Mouse (Mus musculus) thymus, adult 18-20 months (tissue): ENCODE data around the gene Bcl10.
"Not testable (repeated sequence)": the region's sequence is repeated elsewhere in the genome, so short reads cannot be mapped to it uniquely, and the experiment has no call there.

Source experiments
- DNase-seq, 2 experiments: peaks; one replicate each; pipeline ENCODE4 v3.0.0; 2022; ENCODE audit warnings: mixed read lengths in 2 of 2

Bcl10 gene

DNA sequence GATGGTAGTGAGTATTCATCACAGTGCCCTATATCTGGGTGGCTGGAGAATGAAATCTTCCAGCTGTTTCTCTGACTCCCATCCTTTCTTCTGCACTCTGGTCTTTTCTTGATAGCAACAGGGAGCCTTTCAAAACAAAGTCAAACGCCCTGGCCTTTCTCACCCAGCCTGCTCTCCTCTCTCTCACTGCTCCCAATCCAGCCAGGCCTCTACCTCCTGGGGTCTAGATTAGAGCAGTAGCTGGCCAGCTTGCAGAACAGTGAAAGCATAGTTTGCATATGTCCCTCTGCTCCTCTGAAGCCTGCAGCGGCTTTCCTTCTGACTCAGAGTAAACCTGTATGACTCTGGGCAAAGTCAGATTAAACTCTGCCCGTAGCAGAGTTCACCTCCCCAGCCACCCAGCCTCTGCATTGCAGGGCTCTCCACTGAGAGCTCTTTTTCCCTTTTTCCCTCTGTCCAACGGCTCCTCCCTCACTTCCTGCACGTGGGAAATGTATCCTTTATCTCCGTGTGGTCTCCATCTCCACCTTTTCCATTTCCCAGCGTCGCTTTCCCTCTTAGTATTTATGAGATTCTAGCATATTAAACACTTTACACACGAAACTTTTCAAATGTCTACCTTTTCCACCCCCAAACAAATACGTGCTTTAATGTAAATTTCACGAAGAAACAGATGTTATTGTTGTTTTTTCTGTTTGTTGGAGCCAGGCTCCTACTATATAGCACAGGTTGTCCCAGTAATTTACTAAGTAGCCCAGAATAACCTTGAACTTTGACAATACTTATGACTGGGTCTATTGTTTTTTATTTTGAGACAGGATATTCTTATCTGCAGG is at the start of gene Bcl10:
Gene Bcl10 (plus strand): TSS at position 786 of the 836 bp plus-strand sequence.
- DNase-seq: no peak

DNA sequence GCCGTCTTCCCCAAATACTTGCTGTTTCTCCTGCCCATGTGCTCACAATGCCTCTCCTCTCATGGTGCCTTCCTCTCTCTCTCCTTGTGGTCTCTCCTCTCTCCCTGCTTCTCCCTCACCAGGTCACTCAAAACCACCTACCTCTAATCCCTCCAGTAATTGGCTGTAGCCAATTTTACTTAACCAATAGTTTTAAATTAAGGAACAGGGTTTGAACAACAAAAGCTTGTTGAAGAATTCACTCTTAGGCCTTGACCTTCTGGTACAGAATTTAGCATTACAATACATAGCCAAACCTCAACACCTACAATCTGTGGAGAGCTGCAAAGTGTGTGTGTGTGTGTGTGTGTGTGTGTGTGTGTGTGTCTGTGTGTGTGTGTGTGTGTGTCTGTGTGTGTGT is 49.3 kb upstream of the Bcl10 start:
- no peak for DNase-seq

DNA sequence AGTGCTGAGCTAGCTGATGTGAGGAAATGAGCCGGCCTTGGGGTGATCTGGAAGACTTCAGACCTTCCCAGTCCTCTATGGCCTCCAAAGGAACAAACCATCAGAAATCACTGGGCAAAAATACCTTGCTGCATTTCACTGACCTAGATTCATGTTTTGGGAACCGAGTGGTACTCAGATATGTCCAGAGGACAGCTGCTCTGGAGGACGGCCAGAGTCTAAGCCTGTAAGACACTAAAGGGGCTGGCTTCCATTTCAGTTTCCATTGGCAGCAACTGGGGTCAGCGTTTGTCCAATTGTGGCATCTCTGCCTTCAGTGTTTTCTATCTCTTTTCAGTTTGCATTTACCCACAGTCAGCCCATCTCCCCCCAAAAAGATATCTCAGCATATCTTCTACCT is 48.5 kb upstream of the Bcl10 start:
- DNase-seq: no peak

DNA sequence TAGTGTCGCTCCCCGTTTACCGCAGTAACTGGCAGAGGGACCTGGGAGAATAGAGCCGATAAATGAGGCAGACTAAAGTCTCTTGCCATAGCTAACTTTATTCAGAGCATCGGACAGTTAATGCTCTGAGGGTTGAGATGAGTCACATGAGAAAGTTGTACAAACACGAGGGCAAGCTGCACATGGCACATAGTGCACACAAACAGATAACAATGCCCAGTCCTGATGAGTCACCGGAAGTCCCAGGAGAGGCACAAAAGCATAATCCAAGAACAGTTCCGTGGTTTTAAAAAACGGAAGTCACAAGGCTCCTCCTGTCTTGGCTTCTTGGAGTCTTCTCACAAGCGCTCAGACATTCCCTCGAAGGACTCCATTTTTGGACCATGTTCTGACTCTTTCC is 46.5 kb upstream of the Bcl10 start:
- no peak for DNase-seq

DNA sequence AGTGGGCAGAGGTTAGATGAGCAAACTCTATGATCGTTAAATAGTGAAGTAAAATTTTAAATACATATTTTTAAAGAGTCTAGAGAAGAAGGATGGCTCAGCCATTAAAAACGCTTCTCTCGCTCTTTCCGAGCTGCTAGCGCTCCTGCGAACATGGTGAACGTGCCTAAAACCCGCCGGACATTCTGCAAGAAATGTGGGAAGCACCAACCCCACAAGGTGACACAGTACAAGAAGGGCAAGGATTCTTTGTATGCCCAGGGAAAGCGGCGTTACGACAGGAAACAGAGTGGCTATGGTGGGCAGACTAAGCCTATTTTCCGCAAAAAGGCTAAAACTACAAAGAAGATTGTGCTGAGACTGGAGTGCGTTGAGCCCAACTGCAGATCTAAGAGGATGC is 43.7 kb upstream of the Bcl10 start:
- DNase-seq: not testable (repeated sequence)

DNA sequence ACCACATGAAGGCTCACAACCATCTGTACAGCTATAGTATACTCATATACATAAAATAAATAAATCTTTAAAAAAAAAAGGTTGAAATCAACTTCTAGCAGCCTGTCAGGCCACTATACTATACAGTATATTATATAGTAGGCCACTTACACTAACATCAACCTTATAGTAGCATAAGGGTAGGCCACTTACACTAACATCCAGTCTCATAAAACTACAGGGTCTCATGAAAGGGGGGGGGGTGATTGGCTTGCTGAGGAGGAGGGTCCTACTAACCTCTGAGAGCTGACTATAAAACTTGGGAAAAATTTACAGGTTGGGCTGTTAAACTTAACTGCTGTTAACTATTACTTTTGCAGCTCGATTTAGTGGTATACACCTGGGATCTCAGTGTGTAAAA is 42.3 kb upstream of the Bcl10 start:
- DNase-seq: no peak

DNA sequence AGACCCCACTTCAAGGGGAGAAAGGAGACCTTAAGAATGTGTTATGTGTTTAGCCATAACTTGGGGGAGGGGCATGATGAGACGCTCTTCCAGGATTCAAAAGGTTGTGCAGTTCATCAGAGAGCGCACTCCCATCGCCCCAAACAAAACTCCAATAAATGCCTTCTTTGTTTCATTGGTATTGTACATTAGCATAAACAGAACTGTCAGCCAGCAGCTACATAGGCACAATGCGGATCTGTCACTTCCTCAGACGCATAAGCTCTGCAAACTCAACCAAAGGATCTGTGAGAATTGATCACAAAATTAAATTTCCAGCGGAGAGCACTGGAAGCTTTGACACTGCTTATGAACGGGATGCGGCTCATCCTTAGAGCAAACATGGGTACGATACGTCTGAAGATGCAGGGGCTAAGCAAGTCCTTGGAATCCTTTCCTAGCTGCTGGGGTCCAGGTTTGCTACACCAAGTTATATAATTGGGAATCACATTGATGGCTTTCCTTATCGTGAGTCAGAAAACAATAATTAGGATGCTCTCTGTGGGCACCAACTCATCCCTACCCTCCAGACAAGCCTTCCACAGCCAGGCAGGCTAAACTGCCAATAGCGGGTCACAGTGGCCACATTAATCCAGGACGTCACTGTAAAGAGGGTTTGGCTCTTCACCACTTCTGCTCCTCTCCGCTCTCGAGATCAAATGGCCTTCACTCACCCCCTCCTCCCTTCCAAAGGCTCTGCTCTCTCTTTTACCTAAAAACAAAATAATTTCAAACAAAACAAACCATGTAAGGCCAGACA is 40.3 kb upstream of the Bcl10 start:
- no peak for DNase-seq

DNA sequence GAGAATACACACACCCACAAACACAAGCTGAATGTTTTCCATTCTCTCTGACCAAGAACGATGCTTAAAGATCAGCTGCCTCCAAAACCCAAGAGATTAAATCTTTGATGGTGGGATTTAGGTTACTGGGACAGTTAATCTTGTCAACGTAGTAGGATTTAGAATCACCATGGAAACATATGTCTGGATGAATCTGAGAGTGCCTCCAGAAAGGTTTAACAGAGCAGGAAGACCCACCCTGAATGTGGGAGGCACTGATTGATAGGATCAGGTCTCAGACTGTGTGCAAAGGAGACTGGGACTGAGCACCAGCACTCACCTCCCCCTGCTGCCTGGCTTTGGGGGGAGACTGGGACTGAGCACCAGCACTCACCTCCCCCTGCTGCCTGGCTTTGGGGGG is 39.4 kb upstream of the Bcl10 start:
- no peak for DNase-seq

DNA sequence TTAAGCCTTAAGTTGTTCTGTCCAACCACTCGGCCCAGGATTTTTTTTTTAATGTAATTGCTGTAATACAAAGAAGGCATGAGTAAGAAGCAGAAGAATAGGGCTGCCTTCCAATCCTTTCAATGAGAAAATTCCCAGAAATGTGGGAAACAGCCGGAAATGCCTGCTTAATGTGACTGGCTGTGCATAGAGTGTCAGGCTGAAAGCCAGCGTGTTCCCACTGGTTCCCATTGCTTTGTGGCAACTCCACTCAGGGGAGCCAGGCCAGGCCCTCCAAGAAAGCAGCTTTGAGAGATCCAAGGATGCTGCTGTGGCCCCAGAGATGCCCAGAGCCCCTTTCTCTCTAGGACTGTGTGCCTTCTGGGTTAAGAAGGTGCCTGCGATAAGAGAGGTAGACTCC is 37.2 kb upstream of the Bcl10 start:
- DNase-seq: no peak

DNA sequence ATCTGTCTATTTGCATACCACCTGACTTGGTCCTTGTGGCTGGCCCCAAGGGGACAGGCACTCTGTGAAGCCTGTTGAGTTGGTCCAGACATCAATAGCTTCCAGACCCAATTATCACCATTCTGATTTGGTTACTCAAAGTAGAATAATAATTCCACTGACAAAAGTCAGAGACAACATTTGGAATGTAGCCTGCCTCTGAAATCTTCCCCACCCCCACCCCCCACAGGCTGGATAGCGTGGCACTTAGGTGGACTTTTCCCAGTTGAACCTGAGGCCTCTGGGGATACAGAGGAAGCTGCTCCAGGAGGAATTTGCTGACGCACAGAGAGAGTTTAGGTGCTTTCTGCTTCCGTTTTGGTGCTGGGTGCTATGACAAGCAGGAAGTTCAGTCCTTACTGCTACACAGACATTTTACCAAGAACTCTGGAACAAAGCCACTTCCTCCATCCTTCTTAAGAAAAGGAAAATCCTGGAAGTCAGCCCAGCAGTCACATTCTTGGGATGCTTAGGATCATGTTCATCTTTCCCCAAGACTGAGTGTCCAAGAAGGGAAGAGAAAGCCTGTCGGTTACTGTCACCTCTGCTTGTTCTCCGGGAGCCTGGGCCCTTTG is 36.6 kb upstream of the Bcl10 start:
- DNase-seq: no peak

DNA sequence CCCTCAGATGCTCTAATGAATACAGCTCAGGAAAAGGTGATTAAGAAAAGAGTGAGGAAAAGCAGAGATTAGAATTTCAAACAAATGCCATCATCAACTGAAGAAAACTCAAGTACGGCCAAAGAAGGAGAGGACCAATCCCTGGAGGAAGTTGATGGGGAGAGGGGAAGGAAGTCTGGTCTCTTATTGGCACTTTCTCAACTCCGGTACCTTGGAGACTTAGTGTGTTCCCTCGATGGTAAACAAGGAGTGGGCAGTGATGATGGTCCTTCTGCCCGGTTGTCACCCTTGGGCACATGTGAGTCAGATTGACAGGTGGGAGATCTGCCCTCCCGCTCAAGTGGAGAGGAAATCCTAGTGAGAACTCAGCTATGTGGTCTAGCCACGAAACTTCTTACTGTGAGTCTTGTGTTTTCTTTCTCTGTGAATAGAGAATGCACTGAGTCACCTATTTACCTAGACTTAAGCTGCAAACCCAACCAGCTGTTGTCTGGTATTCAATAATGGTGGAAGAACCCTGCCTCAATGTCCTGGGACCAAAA is 35.1 kb upstream of the Bcl10 start:
- DNase-seq: no peak

DNA sequence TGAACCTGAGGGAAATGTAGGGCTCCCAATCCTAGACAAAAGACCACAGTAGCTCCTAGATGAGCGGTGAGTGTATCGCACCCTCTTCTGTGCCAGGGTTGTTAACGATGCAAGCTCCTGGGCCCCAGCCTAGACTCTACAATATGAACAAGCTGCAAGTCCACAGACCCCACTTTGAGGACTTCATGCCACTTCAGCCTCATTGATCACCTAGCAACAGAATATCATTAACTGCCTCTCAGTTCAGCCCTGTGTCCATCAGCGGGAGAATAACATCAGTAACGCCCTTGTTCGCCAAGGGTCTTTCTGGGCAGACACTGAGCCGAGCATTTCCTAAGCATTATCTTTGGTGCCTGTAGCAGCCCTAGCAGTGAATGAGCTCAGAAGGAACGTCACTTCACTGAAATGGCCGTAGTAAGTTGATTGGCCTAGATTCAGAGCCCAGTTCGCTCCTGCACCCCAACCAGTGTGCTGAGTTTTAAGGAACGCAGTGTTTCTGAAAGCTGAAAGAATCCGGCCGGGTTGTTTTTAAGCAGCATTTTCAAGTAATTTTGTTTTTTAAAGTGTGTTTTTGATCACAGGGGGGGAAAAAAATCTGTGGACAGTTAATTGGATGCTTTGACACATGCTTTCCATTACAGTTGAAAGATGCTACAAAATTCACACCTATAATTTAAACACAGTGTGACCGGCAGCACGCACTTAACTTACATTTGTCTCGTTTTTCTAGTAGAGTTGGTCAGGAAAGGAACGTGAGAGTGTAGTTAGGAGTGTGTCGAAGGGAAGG is 32.1 kb upstream of the Bcl10 start:
- DNase-seq: no peak

DNA sequence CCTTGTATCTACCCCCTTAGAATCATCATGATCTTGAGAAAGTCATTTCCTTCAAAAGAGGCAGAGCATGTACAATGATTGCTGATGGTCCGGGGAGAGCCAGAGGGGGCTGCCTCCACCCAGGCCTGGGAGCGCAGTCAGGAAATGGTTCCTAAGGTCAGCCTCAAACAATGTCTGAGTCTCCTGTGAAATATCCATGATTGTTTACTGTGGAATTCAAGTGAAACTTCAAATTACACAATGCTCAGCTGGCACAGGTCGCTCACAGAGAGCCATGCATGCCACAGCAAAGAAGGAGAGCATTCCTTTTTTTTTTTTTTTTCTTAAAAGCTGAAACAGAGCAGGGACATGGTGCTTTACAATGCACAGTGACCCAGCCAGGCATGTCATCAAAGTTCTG is 30.2 kb upstream of the Bcl10 start:
- no peak for DNase-seq

DNA sequence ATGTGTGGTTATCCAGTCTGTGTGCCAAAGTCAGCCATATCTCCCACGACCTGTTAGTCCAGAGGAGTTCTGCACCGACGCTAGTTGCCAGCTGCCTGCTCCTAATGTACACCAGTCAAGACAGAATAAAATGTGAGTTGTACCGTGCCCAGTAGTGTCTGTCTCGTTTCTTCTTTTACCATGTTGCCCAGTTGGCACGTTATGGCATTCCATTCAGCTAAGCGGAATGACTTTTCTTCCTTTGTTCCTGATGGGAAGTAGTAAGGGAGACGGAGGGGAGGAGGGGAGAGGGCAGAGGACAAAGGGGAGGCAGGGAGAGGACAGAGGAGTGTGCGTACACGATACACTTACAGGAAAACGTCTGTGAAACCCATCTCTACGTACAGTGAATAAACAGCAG is 28.5 kb upstream of the Bcl10 start:
- DNase-seq: no peak

DNA sequence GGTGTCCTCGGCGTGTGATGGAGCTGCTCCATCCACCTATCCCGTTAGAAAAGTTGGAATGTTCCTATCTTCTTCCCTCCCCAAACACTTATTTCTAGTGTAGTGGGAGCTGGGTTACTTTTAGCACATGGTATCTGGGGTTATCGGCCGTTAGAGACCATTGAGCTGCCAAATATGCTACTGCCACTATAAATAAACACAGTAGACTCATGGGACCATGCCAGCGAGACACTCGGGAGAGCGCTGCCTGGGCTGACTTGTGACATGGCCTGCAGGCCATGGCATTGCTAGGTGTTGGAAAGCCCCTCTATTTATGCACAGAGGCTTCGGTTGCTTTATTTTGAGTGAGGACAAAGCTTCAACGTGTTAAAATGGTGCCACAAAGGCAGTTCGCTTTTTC is 24.9 kb upstream of the Bcl10 start:
- no peak for DNase-seq

DNA sequence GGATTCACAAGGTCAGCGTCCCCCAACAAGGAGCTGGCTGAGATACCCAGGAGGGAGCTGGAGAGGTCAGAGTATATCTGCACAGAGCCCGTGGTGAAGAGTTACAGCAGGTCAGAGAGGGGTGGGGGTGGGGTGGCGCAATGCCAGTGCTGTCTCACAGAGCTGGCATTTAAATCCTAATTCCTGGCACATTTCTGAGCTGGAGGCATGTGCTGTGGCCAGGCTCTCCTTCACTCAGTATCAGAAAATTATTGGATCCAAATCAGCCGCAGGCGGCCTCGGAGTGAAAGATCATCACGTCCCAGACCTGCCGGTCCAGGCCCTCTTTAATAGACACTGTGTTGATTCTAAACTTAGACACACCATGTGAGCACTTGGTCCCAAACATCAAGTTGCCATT is 22.8 kb upstream of the Bcl10 start:
- DNase-seq: no peak

DNA sequence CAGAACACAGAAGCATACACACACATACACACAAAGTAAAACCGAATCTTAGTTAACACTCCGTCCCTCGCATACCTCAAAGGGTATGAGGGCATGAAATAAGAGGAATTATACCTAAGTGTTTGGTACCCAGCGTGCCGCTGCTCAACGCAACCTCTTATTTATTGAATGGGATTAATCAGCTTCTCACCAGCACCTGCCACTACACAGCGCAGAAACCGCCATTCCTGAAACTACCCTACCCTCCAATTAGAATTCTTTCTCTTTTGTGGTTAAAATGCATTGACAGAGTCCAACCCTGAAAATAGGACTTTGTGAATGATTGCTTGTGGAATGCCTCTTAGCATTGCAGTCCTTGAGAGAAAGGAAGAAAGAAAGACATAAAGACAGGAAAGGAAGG is 19.1 kb upstream of the Bcl10 start:
- DNase-seq: no peak

DNA sequence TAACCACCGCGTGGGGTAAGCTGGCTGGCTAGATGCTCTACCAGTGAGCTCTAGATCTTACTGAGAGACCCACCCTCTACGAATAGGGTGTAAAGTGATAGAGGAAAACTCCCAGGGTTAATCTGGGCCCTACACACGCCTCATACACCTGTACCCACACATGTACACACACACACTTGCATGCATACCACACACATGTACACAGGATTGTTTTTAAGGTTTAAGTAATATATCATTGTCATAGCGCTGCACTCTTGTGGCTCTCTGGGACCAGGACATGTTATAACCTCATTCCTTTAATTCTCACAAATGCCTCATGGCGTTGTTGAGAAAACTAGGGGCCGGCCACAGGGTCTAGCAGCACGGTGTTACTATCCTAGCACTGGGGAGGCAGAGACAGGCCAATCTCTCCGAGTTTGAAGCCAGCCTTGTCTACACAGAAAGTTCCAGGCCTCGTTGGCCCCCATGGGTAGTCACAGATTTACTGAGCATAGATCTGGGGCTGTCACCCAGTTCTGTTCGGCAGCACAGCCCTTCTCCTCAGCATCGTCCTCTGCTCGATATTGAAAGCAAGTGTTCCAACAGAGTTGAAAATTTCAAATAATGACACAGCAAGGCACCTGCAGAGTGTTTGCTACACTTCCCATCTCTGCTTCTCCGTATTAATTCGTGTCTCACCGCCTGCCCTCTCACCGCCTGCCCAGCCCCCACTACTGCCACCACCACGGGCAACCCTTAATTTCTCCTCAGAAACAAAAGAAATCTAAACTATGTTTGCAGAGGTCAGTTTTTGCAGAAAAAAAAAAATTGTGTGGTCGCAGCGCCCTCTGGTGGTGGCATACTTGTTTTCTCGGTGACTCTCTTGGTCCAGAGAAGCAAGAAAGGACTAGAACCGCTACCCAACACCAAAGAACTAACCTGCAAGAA is 17.5 kb upstream of the Bcl10 start:
- DNase-seq: no peak

DNA sequence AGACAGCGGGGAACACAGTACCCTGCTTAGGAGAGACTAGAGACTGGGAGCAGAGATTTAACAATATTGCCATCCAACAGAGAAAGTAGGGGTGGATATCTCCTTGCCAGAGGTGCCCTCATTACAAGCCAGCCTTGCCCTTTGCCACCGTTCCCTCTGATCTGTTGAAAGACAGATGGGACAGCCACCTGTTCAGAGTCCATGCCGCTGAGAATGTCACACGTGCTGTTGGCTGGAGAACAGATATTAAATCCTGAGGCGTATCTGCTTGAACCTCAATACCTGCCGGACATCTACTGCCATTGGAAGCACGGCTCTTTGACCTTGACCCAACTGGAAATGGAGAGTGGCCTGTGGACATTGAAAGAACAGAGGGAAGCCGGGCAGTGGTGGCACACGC is 16.0 kb upstream of the Bcl10 start:
- DNase-seq: no peak

DNA sequence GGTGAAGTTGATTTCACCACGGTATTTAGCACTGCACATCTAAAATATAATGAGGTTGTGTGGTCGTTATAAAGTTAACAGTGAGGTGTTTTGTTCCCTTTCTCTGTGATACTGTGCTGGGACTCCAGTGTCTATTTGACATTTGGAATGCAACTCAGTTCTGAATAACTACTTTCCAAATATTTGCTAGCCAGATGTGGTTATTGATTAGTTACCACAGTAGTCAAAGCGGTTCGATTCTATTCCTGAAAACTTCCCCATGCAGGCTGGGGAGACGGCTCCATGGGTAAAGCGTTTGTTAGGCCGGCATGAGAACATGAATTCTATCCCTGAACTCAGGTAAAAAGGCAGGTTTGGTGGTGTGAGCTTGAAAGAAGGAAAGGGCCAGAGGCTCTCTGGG is 10.1 kb upstream of the Bcl10 start:
- no peak for DNase-seq

DNA sequence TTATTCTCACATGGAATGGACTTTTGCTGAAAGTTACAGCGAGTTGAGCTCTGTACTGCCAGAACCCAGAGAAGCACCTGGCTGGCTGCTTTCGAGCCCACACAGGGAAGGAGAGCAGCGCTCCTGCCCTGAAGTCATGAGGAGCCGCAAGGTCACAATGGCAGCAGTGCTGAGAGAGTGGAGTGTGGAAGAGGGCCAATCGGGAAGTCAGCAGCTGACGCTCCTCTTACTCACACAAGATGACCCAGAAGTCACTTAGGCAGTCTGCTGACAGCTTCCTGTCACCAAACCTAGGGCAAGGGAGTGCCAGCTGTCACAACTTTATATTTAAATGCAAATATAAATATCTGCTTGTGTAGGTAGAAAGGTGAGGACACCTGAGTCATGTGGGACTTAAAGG is 9.3 kb upstream of the Bcl10 start:
- no peak for DNase-seq

DNA sequence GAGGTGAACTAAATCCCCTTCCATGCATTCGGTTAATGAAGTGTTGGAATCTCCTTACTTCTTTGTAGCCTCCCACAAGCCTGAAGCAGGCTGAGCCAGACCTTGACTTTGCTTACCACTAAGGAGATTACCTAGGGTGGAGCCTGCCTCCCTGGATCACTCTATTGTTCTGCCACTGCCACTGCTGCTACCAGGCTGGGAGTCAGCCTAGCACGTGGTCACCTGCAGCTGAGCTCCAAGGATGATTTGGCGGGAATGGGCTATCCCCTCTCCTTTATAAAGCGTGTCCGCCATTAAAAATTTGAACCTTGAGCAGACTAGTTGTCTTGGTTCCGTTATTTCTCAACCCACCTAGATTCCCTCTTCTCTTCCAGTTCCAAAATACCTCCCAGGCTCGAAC is 8.7 kb upstream of the Bcl10 start:
- DNase-seq: not testable (repeated sequence)
